Mouse (Mus musculus): Measurements from ENCODE around the gene Cdh13. TPM values are rescaled to one million over a fixed set of nuclear protein-coding genes. Genes with fewer than 3 reads are reported as not detected.
A peak's percentile ranks its signal among the peaks of the same experiment; 100 is the strongest.
"Not testable (repeated sequence)": the region's sequence is repeated elsewhere in the genome, so short reads cannot be mapped to it uniquely, and the experiment has no call there.

The Cdh13 gene
- total RNA-seq, 4 experiments from 2014 or later, result 41.4 to 48.1 (median 44.1) TPM

DNA sequence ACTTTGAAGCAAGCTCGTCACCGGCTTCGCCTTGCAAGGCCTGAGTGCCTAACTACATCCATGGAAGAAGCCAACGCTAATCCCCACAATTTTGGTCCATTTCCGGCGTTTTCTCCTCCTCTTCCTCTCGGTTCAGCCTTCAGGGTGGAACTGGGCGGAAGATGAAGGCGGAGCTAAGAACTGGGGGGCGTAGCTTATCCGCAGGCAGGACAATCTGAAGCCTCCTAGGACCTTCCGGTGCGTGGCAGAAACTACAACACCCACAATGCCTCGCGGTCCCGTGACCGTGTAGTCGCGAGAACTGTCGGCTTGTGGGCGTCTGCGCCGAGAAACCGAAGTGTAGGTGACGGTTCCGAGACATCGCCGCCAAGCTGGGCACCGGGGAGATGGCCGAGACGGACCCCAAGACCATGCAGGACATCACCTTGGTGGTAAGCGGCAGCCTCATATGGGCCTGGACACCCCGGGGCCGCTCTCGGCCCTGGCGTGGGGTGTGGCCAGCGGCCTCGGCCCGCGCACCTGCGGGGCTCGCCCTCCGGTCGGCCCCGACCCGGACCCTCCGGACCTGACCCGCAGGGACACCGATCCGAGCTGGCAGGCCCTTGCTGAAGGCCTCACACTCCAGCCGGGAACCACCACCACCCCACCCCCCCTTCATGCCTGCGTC lies 1060.8 kb downstream of the Cdh13 start, which contains the start of gene Hsbp1:
TSS of gene Hsbp1 (plus strand) at position 299 of the 667 bp plus-strand sequence.
- peak; percentile 97 for DNase-seq (ENCODE audit: low spot score in 2 of 2)

DNA sequence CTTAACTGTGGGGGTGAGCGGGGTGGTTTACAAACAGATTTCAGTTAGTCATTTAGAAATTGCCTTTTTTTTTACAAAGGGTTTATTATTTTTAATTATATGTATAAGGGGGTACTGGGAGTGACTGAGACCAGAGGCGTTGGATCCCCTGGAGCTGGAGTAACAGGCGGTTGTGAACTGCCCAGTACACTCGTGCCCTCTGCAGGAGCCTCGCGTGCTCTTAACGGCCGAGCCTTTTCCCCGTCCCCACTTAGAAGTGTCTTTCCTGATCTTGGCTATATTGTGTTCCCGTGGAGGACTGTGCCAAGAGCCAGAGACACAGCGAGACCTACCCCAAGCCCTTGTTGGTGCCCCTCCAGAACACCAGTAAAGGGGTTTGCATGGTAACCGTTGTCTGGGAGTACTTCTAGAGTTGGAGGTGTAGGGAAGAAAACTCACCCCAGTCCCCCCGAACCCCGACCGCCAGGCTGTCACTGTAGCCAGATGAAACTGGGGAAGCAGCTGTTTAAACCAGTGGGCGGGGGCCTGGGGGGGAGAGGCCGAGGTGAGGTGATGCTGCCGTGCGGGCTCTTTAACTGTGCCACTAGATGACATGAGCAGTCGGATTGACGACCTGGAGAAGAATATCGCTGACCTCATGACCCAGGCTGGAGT lies 1061.6 kb downstream of the Cdh13 start:
- no peak for DNase-seq (ENCODE audit: low spot score in 2 of 2)

DNA sequence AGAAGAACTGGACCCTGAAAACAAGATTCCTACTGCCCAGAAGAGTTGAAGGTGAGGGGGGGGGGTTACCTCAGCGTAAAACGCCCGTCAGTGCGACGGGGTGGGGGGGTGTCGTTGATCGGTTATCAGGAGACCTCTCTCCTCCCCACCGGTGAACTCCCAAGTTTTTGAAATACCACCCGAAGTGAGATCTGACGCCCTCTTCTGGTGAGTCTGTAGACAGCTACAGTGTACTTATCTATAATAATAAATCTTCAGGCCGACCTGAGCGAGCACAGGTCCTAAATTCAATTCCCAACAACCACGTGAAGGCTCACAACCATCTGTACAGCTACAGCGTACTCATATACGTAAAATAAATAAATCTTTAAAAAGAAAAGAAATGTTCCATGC lies 1062.1 kb downstream of the Cdh13 start:
- no peak for DNase-seq (ENCODE audit: low spot score in 2 of 2)

DNA sequence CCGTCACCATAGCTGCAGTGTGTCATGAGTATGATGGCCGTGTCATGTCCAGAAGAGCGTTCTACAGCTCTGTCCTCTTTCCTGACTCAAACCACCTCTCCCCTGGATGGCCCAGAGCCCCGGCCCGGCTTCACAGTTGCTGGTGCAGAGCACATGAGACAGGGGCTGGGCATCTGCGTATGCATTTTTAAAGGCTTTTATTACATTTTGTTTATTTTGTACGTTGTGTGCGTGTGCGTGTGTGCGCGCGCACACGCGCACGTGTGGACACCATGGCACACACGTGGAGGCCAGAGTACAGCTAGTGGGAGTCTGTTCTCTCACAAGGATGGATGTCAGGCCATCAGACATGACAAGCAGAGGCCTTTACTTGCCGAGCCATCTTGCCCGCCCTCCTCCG lies 1068.1 kb downstream of the Cdh13 start:
- DNase-seq (ENCODE audit: low spot score in 2 of 2), result no peak

DNA sequence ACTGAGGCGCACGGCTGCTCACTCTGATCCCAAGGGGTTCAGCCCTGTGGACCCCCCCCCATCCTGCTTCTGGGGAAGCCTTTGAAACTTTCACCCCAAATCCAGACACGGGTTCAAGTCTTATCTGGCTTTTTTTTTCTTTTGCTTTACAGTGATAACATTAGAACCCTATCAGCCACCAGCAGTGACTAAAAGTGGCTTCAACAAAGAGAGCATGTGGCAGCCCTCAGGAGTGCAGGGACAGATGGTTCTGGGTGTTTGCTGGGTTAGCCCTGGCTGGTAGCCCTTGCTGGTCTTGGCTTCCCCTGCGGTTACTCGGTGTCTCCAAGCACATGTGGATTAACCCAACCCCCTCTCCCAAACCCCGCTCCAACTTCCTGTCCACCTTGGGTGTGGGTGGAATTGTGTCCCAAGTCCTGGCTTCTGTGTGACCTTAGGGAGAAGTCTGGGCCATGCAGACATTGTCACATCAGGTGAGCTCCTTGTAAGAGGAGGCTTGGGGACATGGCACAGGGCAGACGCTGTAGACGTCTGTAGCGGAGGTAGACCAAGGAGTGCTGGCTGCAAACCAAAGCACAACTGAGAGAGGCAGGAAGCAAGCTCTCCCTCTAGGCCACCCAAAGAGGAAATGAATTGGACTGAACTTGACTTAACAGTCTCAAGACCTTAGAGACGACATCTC lies 1069.6 kb downstream of the Cdh13 start:
- DNase-seq (ENCODE audit: low spot score in 2 of 2), result no peak

DNA sequence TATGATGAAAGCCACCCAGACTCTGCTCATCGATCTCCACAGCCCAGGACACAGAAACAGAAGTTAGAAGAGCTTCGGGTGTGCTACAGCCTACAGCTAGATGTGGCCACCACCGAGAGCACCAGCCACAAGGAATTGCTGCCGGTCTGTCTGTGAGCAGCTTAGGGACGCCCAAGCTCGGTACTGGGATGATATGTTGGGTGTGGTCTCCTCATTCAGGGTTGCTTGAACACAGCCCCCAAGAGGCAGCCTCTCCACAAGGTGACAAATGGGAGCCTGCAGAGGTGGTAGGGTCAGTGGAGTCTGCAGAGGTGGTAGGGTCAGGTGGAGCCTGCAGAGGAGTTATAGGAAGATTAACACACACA lies 1070.1 kb downstream of the Cdh13 start:
- DNase-seq (ENCODE audit: low spot score in 2 of 2), result no peak

DNA sequence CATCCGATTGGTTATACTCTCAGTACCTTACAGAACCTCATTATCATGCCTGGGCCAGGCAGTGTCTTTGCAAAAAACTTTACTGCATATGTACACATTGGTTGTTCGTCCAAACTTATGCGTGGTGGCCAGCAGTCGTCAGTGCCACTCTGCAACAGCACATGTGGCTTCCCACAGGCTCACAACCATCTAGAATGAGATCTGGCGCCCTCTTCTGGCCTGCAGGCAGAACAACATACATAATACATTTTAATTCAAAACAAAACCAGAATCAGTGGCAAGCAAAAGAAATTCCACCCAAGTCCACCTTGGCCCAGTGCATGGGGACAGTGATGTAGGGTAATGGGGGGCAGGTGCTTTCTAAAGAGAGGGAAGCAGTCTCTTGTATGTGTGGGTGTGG lies 1073.1 kb downstream of the Cdh13 start:
- DNase-seq (ENCODE audit: low spot score in 2 of 2), result not testable (repeated sequence)

DNA sequence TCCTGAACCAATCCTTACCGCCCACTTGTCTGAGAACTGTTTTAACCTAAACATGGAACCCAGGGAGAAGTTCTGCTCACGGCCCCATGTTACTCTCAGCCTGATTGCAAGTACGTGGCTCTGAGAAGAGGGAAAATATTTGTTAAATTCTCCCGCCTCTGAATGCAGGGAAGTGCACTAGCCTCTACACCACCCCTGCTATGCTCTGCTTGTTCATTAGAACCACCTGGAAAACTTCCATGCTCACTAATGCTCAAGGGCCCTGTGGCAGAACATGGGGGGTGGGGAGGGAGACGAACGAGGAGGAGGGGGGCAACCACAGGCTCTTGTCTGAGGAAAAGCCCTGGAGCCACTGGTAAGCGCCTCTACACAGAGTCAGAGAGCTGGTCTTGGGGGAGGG lies 1074.6 kb downstream of the Cdh13 start:
- DNase-seq (ENCODE audit: low spot score in 2 of 2), result no peak

DNA sequence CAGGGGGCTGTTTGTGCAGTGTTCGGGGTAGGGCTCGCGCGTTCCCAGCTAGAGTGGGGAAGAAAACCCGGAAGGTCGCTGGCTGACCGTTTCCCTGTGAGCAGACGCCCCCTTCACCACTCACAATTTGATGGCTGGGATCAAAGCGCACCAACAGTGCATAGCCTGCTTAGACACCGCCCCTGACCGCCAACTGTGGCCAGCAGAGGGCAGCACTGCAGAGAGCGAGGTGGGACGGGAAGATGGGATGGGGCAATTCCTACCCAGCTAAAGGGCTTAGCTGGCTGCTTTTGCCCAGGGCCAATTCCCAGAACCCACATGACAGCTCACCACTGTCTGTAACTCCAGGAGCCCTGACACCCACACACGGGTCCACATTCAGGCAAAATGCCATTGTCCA lies 1075.3 kb downstream of the Cdh13 start:
- no peak for DNase-seq (ENCODE audit: low spot score in 2 of 2)

DNA sequence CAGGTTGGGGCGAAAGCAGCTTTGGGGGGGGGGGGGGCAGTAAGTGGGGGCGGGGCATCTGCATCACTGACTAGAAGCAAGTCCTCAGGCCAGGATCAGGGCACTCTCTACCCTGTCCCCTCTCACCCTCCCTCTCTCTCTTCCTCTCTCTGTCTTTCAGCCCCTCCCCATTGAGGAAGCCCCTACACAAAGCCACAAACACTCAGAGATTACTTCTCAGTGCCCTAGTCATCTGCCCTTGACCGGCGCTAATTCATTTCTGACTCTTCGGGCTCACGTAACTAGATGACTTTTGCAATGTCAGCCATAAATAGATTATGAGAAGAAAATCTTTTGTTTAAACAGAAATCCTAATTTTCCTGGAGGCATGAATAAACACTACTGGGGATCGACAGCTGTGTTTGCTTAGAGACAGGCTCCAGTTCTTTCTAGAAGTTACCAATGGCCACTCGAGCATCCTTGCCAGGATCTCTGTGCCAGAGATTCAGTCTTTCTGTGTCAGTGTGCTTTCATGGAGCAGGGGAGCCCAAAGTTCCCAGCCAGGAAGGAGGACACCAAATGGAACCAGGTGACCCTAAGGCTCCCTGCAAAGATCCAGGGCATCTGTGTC lies 1077.3 kb downstream of the Cdh13 start:
- DNase-seq (ENCODE audit: low spot score in 2 of 2), result no peak

Data from layer of hippocampus, adult 8-10 months (tissue).